Mouse (Mus musculus): ENCODE measurements around the gene Rpusd3.

Gene Rpusd3

GRCm38 (mm10) chr6:113419199-113419587 is at the start of gene Rpusd3:
Gene Rpusd3, minus strand, starts transcription at chr6:113419340.
- DNase-seq = peak; percentile 97

- no peak for DNase-seq
Observed at GRCm38 (mm10) chr6:113468512-113468911, 49.4 kb upstream of the Rpusd3 start.

- DNase-seq = no peak
Observed at GRCm38 (mm10) chr6:113465602-113466001, 46.5 kb upstream of the Rpusd3 start.

- no peak for DNase-seq
Observed at GRCm38 (mm10) chr6:113464040-113464439, 44.9 kb upstream of the Rpusd3 start.

GRCm38 (mm10) chr6:113458635-113459034 is 39.5 kb upstream of the Rpusd3 start:
- no peak for DNase-seq

GRCm38 (mm10) chr6:113457952-113458534 is 38.9 kb upstream of the Rpusd3 start, which contains the start of gene Il17re:
Gene Il17re, plus strand, starts transcription at chr6:113458484.
- DNase-seq = no peak

- no peak for DNase-seq
Observed at GRCm38 (mm10) chr6:113455007-113455406, 35.9 kb upstream of the Rpusd3 start.

- DNase-seq = no peak
Observed at GRCm38 (mm10) chr6:113451839-113452238, 32.7 kb upstream of the Rpusd3 start.

- no peak for DNase-seq
Observed at GRCm38 (mm10) chr6:113447639-113448038, 28.5 kb upstream of the Rpusd3 start.

- no peak for DNase-seq
Observed at GRCm38 (mm10) chr6:113444207-113444965, 25.2 kb upstream of the Rpusd3 start.

GRCm38 (mm10) chr6:113443091-113443490 is 24.0 kb upstream of the Rpusd3 start:
- DNase-seq = no peak

- DNase-seq = peak; percentile 92
Observed at GRCm38 (mm10) chr6:113442442-113443090, 23.4 kb upstream of the Rpusd3 start, which contains the start of gene Jagn1. Gene Jagn1, plus strand, starts transcription at chr6:113442569.

GRCm38 (mm10) chr6:113442087-113442441 is 22.9 kb upstream of the Rpusd3 start:
- DNase-seq = no peak

- DNase-seq = no peak
Observed at GRCm38 (mm10) chr6:113441147-113441680, 22.1 kb upstream of the Rpusd3 start.

- no peak for DNase-seq
Observed at GRCm38 (mm10) chr6:113440686-113441085, 21.5 kb upstream of the Rpusd3 start.

GRCm38 (mm10) chr6:113438721-113439430 is 19.7 kb upstream of the Rpusd3 start:
- DNase-seq = no peak

- DNase-seq = no peak
Observed at GRCm38 (mm10) chr6:113437135-113437534, 18.0 kb upstream of the Rpusd3 start.

GRCm38 (mm10) chr6:113435664-113436205 is 16.6 kb upstream of the Rpusd3 start, which contains the start of gene Cidec:
Gene Cidec, minus strand, starts transcription at chr6:113435760.
- DNase-seq = no peak

- no peak for DNase-seq
Observed at GRCm38 (mm10) chr6:113434691-113435090, 15.6 kb upstream of the Rpusd3 start.

GRCm38 (mm10) chr6:113433661-113434060 is 14.5 kb upstream of the Rpusd3 start:
- no peak for DNase-seq

GRCm38 (mm10) chr6:113431801-113432200 is 12.7 kb upstream of the Rpusd3 start:
- no peak for DNase-seq

GRCm38 (mm10) chr6:113430846-113431245 is 11.7 kb upstream of the Rpusd3 start:
- DNase-seq = no peak

GRCm38 (mm10) chr6:113429965-113430364 is 10.8 kb upstream of the Rpusd3 start:
- DNase-seq = no peak

Measured in right cerebral cortex, adult 18-20 months (tissue).